Mouse (Mus musculus) heart, embryonic 14.5 days (tissue): ENCODE measurements at regions not wholly inside any gene's neighbourhood (a gene's known extent, or its start where the extent isn't known, plus 50 kb on each side); places are given as distances from the start of the nearest gene placed in this dataset.

Experiments
- ATAC-seq: fragments of 200-750 bp; cut with Nextera tagmentation; 2 replicates; pipeline ENCODE4 v1.8.0; 2017; ENCODE audit warnings: low read depth, moderate TSS enrichment; ENCODE audit not compliant: insufficient number of reproducible peaks, insufficient read depth, low FRiP score
- H3K27ac ChIP-seq, 2 experiments: fragments of 200-500 bp in 1 of 2; fragments of 300-500 bp in 1 of 2; sonication (generic) in 1 of 2; replicated peaks in 1 of 2; 2 replicates each; pipeline ENCODE4 v1.5.1; 2012 to 2014; ENCODE audit warnings: low read depth in 2 of 2, low read length in 2 of 2, control low read depth in 1 of 2, mild to moderate bottlenecking in 1 of 2, mixed read lengths in 1 of 2; ENCODE audit not compliant: control insufficient read depth in 1 of 2, insufficient read depth in 1 of 2
- H3K27me3 ChIP-seq: fragments of 300-500 bp; sonication (generic); 2 replicates; pipeline ENCODE4 v1.6.1; 2014; ENCODE audit warnings: mild to moderate bottlenecking, low read length, control low read depth; ENCODE audit not compliant: control insufficient read depth, insufficient read depth
- H3K36me3 ChIP-seq: fragments of 300-500 bp; sonication (generic); 2 replicates; pipeline ENCODE4 v1.6.1; 2014; ENCODE audit warnings: mild to moderate bottlenecking, control low read depth, low read length, mixed read lengths; ENCODE audit not compliant: control insufficient read depth, insufficient read depth
- H3K4me1 ChIP-seq, 2 experiments: fragments of 200-500 bp in 1 of 2; fragments of 300-500 bp in 1 of 2; sonication (generic) in 1 of 2; 2 replicates each; pipeline ENCODE4 v1.6.1; 2012 to 2014; ENCODE audit warnings: low read length in 2 of 2, control low read depth in 1 of 2, mixed read lengths in 1 of 2; ENCODE audit not compliant: control insufficient read depth in 2 of 2, insufficient read depth in 2 of 2
- H3K4me2 ChIP-seq: fragments of 300-500 bp; sonication (generic); 2 replicates; pipeline ENCODE4 v1.6.1; 2014; ENCODE audit warnings: mild to moderate bottlenecking, low read length
- H3K4me3 ChIP-seq, 2 experiments: fragments of 200-500 bp in 1 of 2; fragments of 300-500 bp in 1 of 2; sonication (generic) in 1 of 2; 2 replicates each; pipeline ENCODE4 v1.5.1; 2012 to 2014; ENCODE audit warnings: low read length in 2 of 2, mild to moderate bottlenecking in 2 of 2, control low read depth in 1 of 2, low read depth in 1 of 2, moderate library complexity in 1 of 2; ENCODE audit not compliant: control insufficient read depth in 1 of 2, insufficient read depth in 1 of 2
- H3K9ac ChIP-seq: fragments of 300-500 bp; sonication (generic); 2 replicates; pipeline ENCODE4 v1.6.1; 2014; ENCODE audit warnings: mild to moderate bottlenecking, low read length
- H3K9me3 ChIP-seq: fragments of 300-500 bp; sonication (generic); 2 replicates; pipeline ENCODE4 v1.6.1; 2016; ENCODE audit warnings: low read length, control low read depth; ENCODE audit not compliant: control insufficient read depth
- WGBS: fragments of 180-500 bp; shearing (Covaris S2); extraction: QIAGEN DNeasy Blood & Tissue Kit; methylation state at CpG from one replicate; pipeline ENCODE4 v1.1.7; 2014; 5-methylcytosine and 5-hydroxymethylcytosine counted together

DNA sequence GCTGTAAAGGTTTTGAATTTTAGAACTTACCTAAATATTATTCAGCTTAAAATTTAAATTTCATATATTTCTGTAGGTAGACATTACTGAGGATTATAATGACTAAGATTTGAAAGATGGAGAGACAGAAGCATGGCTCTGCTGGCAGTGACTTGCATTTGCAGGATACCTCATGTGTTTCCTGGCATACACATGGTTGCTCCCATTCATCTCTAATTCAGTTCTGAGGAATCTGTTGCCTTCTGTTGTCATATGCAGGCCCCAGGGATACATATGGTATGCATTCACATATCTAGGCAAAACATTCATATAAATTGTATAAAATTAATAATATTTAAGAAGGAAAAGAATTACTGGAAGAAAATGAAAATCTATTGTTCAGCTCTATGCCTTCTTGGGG is 2321.4 kb downstream of the Pcdh9 start:
- no peak overlapping the region for H3K9ac ChIP-seq
- H3K27ac ChIP-seq, result no peak overlapping the region
- no peaks in the 10 kb centered on the region for H3K27me3 ChIP-seq
- H3K4me3 ChIP-seq, result no peak overlapping the region
- no peaks in the 10 kb centered on the region for H3K4me1 ChIP-seq
- no peak overlapping the region for H3K4me2 ChIP-seq
- no peak for ATAC-seq
- no peaks in the 10 kb centered on the region for H3K9me3 ChIP-seq
- no peaks in the 10 kb centered on the region for H3K36me3 ChIP-seq

DNA sequence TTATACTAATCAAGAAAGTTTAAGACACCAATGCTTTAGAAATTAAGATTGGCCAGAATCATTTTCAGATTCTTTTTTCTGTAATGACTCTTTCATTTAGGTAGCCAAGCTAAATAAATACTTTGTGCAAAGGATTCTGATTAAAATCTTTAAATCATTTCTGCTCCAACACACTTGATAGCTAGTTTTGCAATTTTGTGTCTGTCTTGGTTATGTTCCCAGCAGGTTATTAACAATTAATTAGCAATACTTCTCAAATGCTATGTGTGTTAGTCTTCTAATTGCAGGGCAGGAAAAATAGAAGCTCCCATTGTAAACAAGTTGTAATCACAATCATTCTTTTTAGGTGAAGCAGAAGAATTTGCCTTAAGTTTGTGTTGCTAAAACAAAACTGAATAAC is 2351.3 kb downstream of the Pcdh9 start:
- ATAC-seq, result no peak
- Histone ChIP-seq H3K4me1 (no peaks in the 10 kb centered on the region), H3K27ac (no peak overlapping the region), H3K4me2 (no peak overlapping the region), H3K4me3 (no peak overlapping the region), H3K36me3 (no peaks in the 10 kb centered on the region), H3K27me3 (no peaks in the 10 kb centered on the region), H3K9me3 (no peaks in the 10 kb centered on the region), H3K9ac (no peak overlapping the region)

DNA sequence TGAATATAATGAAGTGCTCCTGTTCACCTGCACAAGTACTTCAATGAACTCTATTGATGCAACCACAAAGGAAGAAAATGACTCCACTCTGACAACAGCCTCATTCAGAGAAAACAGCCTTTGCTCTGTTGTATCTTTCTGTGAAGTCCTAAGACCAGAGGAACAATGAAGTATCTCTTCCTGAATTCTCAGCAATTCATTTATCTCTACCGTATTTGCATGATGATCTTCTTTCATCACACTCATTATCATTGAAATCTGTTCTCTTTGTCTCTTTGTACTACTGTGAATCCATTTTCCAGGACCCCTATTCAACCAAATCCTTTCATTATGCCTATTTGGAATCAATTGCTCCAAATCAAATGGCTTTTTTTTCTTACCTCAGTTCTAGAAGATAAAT is 2355.5 kb downstream of the Pcdh9 start:
- Histone ChIP-seq H3K4me3 (no peak overlapping the region), H3K36me3 (no peaks in the 10 kb centered on the region), H3K4me2 (no peak overlapping the region), H3K27ac (no peak overlapping the region), H3K9ac (no peak overlapping the region), H3K4me1 (no peaks in the 10 kb centered on the region), H3K27me3 (no peaks in the 10 kb centered on the region), H3K9me3 (no peaks in the 10 kb centered on the region)
- WGBS, result 68% methylated on average over 1 of the region's 1 CpGs
- ATAC-seq, result no peak

DNA sequence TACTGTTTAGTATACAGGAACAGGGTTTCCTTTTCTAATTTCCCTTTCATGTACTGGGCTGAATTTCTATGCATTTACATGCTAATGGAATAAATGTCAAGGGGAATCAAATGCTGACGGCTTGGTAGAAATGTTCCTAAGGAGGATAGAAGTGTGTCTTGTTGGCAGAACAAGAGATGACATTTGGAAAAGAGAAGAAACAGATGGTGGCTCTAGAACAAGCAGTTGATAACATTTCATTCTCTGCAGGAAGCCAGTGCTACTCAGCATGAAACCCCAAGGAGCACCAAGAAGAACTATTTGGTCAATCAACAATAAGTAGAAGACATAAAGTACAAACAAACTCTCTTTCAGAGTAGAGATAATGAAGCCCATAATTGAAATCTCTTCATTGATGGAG is 2392.0 kb downstream of the Pcdh9 start:
- Histone ChIP-seq H3K4me3 (no peak overlapping the region), H3K4me2 (no peak overlapping the region), H3K9me3 (no peaks in the 10 kb centered on the region), H3K36me3 (no peaks in the 10 kb centered on the region), H3K4me1 (no peaks in the 10 kb centered on the region), H3K9ac (no peak overlapping the region), H3K27me3 (no peaks in the 10 kb centered on the region), H3K27ac (no peak overlapping the region)
- ATAC-seq, result no peak
- 26% methylated on average over 1 of the region's 1 CpGs for WGBS

DNA sequence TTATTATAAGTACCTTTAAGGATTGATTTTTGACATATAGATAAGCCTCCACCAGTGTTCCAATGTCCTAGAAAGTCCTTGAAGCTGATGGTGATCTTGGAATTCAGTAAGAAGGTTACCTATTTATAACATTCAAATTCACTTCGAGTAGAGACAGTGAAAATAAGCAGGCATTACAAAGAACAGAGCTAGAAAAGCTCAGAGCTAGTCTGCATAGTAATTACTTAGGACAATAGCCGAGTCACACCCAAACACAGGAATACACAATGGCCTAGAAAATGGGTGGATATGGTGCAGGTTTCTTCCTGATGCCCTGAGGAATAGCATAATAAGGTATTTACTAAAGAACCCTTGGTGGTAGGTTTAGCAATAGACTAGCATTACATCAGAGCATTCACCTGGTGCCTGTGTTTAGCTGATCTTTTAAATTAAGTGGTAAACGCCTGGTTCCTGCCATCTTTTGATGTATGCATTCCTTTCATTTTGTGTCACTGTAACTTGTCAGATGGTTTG is 2412.1 kb downstream of the Pcdh9 start:
- Histone ChIP-seq H3K27ac (no peak overlapping the region), H3K9me3 (no peaks in the 10 kb centered on the region), H3K36me3 (no peaks in the 10 kb centered on the region), H3K27me3 (no peaks in the 10 kb centered on the region), H3K4me3 (no peak overlapping the region), H3K4me1 (no peaks in the 10 kb centered on the region), H3K9ac (no peak overlapping the region), H3K4me2 (no peak overlapping the region)
- 67% methylated on average over 3 of the region's 3 CpGs for WGBS
- ATAC-seq, result no peak

DNA sequence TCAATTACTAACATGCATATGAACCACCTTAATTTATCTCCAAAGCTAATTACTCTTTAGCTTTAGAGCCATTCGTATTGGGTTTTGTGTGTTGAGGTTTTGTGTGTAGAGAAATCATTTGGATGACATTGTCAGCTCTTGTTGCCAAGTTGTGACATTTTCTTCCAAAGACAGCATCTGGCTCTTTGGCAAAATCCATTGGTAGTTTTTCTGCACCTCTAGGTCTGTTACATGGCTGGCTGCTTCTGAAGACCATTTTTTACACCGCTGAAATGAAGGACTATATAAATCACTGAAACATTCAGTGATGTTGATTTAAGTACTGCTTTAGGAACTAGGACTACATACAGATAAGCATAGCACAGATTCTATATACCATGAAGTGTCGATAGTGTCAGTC is 2426.6 kb downstream of the Pcdh9 start:
- H3K27me3 ChIP-seq, result no peaks in the 10 kb centered on the region
- no peaks in the 10 kb centered on the region for H3K4me1 ChIP-seq
- H3K4me3 ChIP-seq, result no peak overlapping the region
- no peaks in the 10 kb centered on the region for H3K9me3 ChIP-seq
- no peak overlapping the region for H3K4me2 ChIP-seq
- ATAC-seq, result no peak
- 80% methylated on average over 3 of the region's 3 CpGs for WGBS
- H3K27ac ChIP-seq, result no peak overlapping the region
- no peak overlapping the region for H3K9ac ChIP-seq
- H3K36me3 ChIP-seq, result no peaks in the 10 kb centered on the region

DNA sequence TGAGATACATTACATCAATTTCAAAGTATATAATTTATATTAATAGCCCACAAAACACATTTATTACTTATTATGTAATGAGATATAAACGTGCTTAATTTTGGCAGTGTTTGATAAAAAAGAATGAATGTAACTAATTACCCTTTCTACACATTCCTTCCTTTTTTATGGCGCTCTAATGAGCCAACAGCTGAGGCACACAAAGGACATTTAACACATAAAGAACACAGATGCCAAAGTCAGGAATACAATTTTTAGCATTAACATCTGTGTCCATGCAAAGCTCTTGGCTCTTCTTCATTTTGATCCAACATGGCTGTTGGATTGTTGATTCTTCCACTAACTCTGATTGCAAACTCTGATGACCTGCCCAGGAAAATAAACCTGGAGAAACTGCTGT is 2427.8 kb downstream of the Pcdh9 start:
- 73% methylated on average over 2 of the region's 2 CpGs for WGBS
- Histone ChIP-seq H3K27me3 (no peaks in the 10 kb centered on the region), H3K4me3 (no peak overlapping the region), H3K4me1 (no peaks in the 10 kb centered on the region), H3K36me3 (no peaks in the 10 kb centered on the region), H3K9me3 (no peaks in the 10 kb centered on the region), H3K27ac (no peak overlapping the region), H3K4me2 (no peak overlapping the region), H3K9ac (no peak overlapping the region)
- ATAC-seq, result no peak

DNA sequence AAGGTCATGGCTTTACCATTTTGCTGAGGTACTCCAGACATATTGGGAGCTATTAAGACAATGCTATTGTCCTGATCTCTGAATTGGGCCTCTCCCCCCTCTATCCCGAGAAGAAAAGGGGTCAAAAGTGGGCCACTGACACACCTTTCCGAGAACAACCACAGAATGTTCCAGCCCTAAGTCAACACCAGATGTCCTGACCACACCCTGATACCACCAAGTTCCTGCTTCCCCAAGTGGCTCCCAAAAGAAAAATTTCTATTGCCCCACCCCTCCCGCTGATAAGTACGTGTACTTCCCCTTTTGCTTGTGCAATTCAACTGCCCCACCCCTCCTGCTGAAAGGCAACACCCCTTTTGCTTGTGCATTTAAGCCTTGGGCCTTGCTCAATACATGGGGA is 2431.7 kb downstream of the Pcdh9 start:
- no peak overlapping the region for H3K4me3 ChIP-seq
- 62% methylated on average over 4 of the region's 4 CpGs for WGBS
- H3K27ac ChIP-seq, result no peak overlapping the region
- H3K27me3 ChIP-seq, result no peaks in the 10 kb centered on the region
- ATAC-seq, result no peak
- no peak overlapping the region for H3K9ac ChIP-seq
- H3K36me3 ChIP-seq, result no peaks in the 10 kb centered on the region
- H3K4me1 ChIP-seq, result no peaks in the 10 kb centered on the region
- H3K4me2 ChIP-seq, result no peak overlapping the region
- no peaks in the 10 kb centered on the region for H3K9me3 ChIP-seq
